Mouse (Mus musculus): ENCODE results near the gene Uchl1.

The Uchl1 gene

DNA sequence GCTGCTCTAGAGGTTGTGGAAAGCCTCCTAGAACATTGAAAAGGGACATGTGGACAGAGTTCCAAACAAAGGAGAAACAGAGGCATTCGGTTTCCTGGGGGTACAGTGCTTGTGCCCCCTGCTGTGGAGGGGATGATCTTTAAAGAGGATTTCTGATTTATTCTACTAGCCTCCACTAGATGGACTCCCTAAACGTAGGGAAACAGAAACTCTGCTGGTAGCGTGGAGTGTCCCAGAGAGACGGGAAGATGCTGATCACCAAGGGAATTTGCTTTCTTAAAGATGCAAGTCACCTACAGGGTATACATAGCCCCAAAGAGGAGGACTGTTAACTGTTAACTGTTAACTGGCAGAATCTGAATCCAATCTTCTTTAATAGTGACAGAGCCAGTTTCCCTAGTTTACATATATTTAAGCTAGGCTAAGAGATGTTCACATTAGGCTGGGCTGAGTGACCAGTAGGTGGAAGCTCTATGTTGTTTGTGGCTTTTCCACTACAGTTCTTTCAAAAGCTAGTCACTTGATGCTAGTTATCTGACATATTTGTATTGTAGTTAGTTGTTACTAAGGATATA, 34.6 kb downstream of the Uchl1 start:
- DNase-seq: peak in 1 of 2 experiments; percentile 12

GRCm38 (mm10) chr5:66712801-66713200, 36.9 kb downstream of the Uchl1 start:
- no peak for DNase-seq

DNA sequence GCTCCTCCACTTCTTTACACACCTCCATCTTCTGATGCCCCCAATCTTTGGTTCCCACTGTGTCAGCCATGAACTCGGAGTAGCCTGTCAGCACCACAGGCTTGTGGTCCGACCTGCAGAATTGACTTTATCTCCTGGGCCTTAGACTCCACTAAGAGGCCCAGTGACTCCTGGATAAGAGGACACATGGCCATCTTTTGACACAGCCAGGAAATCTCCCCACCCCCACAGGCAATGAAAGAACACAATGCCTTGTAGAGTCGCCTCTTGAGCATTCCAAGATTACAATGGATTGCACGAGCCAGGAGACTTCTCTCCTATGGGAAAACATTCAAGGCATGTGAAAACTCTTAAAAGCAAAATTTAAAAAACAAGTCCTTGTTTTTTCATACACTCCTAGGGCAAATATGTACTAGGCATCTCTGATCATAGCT, 39.6 kb downstream of the Uchl1 start:
- no peak for DNase-seq

GRCm38 (mm10) chr5:66717931-66718330, 42.0 kb downstream of the Uchl1 start:
- DNase-seq: no peak

GRCm38 (mm10) chr5:66718413-66718812, 42.5 kb downstream of the Uchl1 start:
- no peak for DNase-seq

DNA sequence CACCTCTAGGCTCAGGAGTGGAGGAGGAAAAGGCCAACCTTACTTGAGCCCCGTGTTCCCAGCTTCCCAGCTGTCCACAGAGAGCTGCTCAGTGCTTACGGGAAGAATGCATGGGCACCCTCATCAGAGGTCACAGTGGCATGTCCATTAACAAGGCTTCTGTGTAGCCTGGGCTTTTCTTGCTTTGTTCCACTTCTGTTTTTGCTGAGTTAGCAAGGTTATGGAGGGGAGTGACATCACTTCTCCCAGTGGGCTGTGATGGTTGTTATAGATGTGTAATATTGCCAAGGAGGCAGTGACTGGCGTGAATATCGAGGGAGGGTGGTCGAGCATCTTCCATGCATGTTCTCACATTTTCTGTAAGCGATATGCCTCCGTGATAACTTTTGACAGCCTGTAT, 43.0 kb downstream of the Uchl1 start:
- no peak for DNase-seq

- DNase-seq: no peak
Observed at GRCm38 (mm10) chr5:66720921-66721320, 45.0 kb downstream of the Uchl1 start.

GRCm38 (mm10) chr5:66722586-66722985, 46.7 kb downstream of the Uchl1 start:
- no peak for DNase-seq

- no peak for DNase-seq
Observed at GRCm38 (mm10) chr5:66723037-66723436, 47.1 kb downstream of the Uchl1 start.

DNA sequence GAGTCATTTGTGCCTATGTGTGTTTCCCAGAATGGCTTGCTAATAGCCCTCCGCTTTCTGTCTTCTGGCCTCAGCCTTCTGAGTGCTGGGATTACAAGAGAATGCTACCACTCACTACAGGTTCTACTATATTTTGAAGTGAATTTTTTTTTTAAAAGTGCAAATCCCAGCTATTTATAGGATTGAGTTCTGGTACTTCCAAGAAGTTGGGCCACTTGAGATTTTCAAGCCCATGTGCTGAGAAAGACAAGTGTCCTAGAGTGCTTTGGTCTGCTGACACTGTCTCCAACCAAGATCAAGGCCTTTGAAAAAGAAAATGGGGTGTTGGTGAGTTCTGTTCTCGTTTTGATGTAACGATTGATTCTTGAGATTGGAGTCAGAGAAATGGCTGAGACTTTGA, 47.7 kb downstream of the Uchl1 start:
- no peak for DNase-seq

GRCm38 (mm10) chr5:66729306-66729705, 53.4 kb downstream of the Uchl1 start:
- DNase-seq: no peak

DNA sequence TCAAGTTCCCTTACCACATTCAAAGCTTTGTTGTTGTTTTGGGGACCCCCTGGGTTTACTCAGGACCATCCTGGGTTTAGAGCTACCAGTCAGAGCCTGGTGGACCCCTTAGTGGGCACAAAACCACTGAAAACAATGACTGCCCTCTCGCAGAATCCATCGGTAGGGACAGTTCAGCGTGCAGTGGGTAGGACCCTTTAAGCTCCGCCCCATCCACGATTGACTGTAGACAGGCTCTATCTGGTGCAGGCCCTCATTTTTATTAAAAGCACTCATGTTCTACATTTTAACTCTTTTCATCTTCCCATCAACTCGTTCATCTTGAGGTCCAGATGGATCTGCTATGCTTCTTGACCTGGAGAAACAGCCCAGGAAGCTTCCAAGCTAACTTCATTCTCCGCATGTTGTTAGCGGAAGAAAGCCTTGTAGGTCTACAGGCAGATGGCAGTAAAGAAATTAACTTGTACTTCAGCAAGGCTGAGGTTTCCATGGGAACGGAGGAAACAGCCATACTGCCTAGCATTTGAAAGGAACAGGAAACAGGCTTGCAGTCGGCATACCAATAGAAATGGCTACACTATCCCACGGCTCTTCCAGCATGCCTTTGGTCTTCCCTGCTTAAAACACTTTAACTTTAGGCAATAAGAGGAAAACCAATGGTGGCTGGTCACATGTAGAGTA, 54.9 kb downstream of the Uchl1 start:
- DNase-seq: peak in 1 of 2 experiments; percentile 18

DNA sequence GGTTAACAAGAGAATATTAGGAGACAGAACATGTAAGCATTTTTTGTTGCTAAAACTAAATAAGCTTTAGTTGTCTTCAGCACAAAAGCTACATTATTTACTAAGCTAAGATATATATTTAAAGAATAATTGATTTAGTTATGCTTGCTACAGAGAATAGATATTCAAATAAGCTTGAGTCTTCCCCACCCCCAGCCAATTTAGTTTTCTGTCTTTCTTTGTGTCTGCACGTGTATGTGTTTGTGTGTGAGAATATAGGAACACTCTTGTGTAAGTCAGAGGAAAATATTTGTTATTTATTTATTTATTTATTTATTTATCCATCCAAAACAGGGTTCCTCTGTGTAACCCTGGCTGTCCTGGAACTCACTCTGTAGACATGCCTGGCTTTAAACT, 55.4 kb downstream of the Uchl1 start:
- DNase-seq: no peak

DNA sequence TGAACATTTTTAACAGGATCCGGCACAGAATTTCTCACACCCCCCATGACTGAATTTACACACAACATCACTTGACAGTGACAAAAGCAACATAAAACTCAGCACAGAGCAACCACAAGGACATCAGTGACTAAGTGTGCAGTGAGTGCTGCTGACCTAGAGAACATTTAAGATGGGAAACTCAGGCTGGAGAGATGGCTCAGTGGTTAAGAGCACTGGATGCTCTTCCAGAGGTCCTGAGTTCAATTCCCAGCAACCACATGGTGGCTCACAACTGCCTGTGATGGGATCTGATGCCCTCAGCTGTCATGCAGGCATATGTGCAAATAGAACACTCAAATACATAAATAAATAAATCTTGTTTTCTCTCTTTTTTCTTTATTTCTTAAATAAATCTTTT, 57.7 kb downstream of the Uchl1 start:
- no peak for DNase-seq
